Mouse (Mus musculus): ENCODE data around the gene Iqcn.

Gene Iqcn

DNA sequence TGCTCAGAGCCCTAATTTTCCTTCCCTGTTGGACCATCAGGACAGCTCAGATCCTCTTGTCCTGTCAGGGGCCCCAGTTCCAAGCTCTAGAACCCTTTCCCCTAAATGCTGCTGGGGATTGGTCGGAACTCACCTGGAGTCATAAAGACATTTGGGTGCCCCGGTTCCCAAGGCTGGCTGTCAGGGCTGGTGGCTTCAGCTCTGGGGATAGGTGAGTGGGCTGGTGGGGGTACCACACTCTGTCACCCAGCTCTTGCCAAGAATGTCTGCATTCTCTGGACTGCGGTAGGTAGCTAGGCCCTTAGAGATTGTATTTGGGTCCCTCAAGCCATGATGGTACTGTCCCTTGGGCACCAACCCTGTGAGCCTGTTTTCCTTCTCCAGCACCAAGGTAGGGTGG, at the start of gene Iqcn:
Gene Iqcn, plus strand, starts transcription at position 171 of the 400 bp plus-strand sequence.
- no peak for DNase-seq (ENCODE audit: low spot score)

DNA sequence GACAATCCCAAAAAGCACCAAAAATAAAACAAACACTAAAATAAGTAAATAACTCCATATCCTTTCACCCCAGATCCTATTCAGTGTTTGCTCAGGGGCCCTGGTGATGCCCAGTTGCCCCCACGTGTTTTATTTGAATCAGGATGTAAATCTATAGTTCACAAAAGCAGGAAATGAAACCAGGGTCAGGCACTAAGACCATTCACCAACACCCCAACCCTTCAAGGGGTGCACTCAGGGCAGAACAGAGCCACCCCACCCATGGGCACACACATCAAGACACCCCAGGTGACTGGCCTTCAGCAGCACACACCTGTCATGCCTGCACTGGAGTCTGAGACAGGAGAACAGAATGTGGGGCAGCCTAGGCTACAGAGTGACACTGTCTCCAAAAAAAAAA, 49.1 kb upstream of the Iqcn start:
- no peak for DNase-seq (ENCODE audit: low spot score)

DNA sequence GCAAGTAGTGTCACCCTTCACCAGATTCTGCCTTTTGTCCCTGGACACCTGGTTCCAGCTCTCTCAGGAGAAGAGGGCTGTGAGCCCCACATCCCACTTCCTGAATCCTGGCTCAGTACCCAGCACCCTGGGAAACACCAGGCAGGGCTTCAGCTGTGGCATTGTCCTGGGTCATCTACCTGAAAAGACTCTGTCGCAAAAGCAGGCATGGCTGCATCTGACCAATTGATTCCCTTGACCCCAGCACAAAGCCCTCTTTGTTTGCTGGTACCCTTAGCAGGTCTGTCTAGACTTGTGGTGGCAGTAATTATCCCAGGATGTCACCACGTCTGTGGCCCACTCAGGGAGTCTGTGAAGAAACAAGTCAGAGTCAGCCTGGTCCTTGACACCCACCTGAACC, 47.8 kb upstream of the Iqcn start:
- DNase-seq (ENCODE audit: low spot score) = no peak

- DNase-seq (ENCODE audit: low spot score) = no peak
Observed at GRCm38 (mm10) chr8:70656193-70656790, 47.0 kb upstream of the Iqcn start.

GRCm38 (mm10) chr8:70657214-70657613, 46.0 kb upstream of the Iqcn start:
- DNase-seq (ENCODE audit: low spot score) = no peak

- DNase-seq (ENCODE audit: low spot score) = no peak
Observed at GRCm38 (mm10) chr8:70657739-70658138, 45.5 kb upstream of the Iqcn start.

DNA sequence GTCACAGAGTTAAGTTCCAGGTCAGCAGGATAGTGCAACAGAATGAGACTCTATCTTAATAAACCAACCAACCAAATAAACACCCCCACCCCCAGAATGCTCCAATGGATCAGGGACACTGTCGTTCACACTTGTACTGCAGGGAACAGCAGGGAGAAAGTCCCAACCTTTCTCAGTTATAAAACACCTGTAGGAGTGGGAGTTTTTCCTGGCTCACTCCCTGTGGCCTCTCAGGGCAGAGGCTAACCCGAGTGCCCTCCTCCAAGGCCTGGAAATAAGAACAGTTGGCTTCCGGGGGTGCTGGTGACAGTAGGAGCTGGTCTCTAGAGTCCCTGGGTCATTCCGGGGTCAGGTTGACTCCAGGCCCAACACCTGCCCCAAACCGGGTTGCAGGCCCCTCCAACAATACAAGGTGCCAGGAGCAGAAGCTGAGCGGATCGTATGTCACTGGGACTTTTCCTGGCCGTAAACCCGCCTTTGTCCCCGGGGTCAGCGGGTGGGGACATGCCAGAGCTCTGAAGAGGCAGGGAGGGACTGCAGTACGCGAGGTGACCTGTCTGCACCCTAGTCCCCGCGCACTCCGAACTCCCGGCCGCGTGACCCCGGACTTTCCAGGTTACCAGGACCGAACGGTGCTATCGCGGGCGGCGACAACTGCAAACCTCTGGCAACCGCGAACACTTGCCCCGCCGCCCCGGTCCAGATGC, 44.2 kb upstream of the Iqcn start:
- no peak for DNase-seq (ENCODE audit: low spot score)

DNA sequence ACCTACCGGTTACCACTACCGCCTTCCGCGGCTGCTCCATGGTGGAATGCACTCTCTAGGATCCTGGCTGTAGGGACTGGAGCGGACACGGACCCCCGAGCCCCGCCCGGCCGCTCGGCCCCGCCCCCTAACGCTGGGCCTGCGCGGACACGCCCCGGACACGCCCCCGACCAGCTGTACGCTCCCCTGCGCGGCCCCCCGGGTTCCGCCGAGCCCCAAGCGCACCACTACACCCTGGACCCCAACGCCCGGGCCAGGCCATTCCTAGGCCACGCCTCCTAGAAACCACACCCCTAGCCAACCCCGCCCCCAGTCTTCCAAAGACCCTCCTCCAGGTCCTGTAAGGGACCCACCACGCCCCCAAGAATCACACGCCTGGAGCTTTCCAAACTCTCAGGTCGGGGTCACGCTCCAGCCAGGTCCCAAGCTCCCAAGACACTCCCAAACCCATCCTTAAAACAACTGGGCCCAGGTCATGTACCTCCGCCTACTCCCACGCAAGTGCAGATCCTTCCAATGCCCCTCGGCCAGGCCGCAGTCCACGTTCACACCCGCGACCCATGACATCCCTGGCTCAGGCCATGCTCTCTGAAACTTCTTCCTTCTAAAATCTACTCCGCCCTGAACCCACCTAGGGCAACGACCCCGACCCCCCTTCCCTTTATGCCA, 43.5 kb upstream of the Iqcn start:
- DNase-seq (ENCODE audit: low spot score) = peak; percentile 96

DNA sequence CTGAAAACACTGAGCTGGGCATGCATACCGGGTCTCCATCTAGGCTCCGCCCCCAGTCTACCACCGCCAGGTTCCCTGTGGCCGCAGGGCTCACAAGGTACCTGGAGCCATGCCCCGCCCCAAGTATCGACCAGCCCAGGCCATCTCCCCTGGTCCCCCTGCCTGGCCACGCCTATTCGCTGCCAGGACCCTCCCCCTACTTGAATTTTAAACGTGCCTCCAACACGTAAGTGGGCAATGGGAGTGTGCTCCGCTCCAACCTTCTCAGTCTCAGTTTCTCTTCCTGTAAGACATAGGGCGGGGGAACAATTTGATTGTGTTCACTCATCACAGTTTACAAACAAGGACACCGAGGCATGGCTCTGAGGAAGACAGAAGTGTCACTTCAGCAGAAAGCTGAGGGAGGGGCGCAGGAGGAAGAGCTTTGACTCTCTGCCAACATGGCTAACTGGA, 43.0 kb upstream of the Iqcn start, which contains the start of gene Pgpep1:
Gene Pgpep1, minus strand, starts transcription at position 116 of the 453 bp plus-strand sequence.
- peak; percentile 57 for DNase-seq (ENCODE audit: low spot score)

DNA sequence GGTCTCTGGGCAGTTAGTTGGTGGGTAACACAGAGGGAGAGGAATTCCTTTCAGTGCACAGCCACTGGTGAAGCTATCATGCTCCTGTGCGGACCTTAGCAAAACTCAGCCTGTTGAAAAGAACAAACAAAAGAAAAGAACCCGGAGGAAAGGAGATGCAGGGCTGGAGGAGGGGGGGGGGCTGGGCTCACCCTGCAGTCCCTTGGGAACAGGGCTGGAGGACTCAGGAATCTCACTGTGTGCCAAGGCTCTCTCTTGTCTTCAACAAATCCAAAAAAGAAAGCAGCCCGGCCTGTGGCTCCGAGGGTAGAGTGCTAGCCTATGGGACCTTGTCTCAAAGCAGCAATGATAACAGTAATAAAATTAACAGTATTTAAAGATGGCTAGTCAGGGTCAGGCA, 39.6 kb upstream of the Iqcn start:
- no peak for DNase-seq (ENCODE audit: low spot score)

DNA sequence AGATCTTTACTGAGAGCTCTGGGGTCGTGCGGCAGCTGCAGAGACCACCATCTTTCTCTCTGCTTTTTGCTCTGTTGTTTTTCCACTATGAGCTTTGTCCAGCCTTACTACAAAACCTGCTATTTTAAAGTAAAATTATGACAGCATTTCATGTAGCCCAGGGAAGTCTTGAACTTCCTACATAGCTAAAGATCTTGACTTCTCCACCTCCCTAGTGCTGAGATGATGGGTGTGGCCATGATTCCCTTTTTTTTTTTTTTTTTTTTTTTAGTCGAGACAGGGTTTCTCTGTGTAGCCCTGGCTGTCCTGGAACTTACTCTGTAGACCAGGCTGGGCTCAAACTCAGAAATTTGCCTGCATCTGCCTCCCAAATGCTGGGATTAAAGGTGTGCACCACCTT, 38.6 kb upstream of the Iqcn start:
- no peak for DNase-seq (ENCODE audit: low spot score)

DNA sequence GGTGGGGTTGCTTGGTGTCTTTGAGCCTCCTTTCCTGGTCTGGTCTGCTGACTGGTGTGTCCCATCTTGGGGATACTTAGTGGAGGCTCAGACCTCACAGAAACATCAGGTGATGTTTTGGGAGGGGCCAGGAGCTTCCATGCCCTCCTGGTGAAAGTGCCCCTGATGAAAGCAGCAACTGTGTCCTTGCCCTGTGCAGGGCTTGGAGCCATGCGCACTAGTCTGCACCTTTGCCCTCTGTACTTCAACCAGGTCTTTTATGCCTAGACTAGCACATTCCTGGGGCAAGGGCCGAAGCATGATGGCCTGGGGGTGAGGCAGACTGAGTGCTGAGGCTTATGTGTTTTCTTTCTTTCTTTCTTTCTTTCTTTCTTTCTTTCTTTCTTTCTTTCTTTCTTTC, 37.7 kb upstream of the Iqcn start:
- no peak for DNase-seq (ENCODE audit: low spot score)

GRCm38 (mm10) chr8:70667071-70667470, 36.2 kb upstream of the Iqcn start:
- no peak for DNase-seq (ENCODE audit: low spot score)

DNA sequence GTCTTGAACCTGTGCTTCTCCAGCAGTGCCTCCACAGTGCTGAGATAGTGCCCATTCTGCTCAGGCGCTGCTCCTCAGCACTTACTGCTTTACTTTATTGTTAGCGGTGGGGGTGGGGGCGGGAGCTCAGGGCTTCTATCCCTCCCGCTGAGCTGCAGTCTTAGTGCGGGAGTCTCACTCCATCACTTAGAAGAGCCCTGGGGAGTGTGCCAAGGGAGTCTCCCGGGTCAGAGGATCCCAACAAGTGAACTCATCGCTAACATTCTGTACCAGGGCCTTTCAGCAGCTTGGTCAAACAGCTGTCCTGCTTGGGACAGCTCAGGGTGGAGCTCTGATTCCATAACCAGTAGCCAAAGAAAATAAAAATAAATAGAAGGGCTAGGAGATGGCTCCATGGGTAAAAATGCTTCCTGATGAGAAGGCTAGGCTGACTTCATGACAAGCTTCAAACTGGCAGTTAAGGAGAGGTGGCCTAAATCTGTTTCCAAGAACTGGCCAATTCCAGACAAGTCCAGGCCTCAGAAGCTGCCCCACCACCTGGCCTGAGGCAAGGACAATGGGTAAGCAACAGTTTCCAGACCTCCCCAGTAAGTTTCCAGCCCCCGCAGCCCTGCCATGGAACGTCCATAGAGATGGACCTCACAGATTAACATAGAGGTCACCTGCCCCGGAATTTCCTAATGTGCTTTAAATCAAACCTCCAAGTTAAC, 31.5 kb upstream of the Iqcn start:
- DNase-seq (ENCODE audit: low spot score) = no peak

- DNase-seq (ENCODE audit: low spot score) = no peak
Observed at GRCm38 (mm10) chr8:70672325-70673078, 30.8 kb upstream of the Iqcn start.

- DNase-seq (ENCODE audit: low spot score) = peak; percentile 99
Observed at GRCm38 (mm10) chr8:70673079-70673856, 30.0 kb upstream of the Iqcn start, which contains the start of gene Lsm4. Lsm4 (plus strand) TSS chr8:70673248.

GRCm38 (mm10) chr8:70674109-70674508, 29.1 kb upstream of the Iqcn start:
- no peak for DNase-seq (ENCODE audit: low spot score)

DNA sequence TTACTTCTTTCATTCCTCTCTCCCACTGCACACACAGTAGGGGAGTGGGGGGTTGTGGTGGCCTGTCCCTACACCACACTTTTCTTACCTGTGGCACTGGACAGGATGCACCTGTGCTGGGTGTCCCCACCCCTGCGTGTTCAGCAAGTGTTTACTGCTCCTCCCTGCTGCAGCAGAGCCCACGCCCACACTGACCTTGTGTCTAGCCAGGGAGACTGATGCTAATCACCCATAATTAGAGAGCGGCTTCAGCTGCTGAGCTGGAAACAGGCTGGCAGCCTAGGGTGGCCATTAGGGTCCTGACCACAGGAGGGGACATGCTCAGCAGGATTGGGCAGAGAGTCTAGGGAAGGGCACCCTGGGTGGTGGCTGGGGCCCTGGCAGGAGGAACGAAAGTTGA, 28.5 kb upstream of the Iqcn start:
- no peak for DNase-seq (ENCODE audit: low spot score)

DNA sequence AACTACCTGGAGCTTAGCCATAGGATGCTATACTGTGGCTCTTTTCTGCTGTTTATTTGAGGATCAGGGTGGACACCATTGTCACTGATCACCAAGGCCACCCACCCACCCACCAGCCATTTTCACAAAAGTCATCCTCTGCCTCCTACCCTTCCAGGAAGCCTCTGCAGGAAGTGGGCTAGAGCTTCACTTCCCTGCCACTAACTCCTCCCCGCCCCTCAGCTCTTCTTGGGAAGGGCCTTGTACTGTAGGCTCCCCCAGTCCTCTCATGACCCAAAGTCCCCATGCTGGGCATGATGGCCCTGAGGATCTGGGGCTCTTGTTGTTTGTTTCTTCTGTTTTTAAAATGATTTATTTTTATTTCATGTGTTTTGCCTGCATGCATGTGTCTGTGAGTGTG, 27.9 kb upstream of the Iqcn start:
- DNase-seq (ENCODE audit: low spot score) = no peak

DNA sequence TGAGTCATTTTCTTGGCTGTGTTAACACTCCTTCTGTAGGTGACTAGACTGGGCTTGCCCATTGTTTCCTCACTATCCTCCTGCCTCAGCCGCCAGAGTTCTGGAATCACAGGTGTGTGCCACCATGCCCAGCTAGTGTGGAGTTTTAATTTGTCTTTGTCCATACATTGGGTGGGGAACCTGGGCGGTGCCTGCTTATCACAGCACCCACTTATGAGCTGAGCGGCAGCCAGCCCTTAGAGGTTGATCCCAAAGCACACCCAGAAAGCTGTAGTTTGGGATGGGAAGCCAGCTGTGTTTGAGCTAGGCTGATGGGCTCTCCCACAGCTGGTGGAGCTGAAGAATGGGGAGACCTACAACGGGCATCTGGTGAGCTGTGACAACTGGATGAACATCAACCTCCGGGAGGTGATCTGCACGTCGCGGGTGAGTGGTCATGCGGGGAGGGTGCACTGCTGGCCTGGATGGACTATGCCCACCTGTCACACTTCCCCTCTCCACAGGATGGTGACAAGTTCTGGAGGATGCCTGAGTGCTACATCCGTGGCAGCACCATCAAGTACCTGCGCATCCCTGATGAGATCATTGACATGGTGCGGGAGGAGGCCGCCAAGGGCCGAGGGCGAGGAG, 25.7 kb upstream of the Iqcn start:
- DNase-seq (ENCODE audit: low spot score) = no peak

GRCm38 (mm10) chr8:70678679-70679078, 24.6 kb upstream of the Iqcn start:
- DNase-seq (ENCODE audit: low spot score) = no peak
